ENCODE assay signal across 19 mouse cellular contexts in the genomic region with DNA sequence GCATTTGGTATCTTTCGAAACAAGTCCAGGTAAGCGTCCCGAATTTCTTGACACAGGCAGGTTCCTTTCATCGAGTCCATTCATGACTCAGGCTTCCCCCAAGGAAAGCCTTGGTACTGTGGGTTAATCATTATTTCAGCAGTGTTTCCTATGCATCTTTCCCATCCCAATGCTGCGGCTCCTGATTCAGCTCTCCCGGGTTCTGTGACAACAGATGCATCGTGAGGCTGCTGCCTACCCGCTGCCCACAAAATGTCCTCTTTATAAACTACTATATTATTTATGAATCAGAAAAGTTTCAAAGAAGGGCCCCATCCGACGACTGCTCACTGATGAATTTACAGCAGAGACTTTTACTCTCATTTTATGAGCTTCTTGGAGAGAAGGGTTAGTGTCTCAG.
DNase-seq lines count a peak whose midpoint lies in the region; TF ChIP-seq lines count a peak whose summit lies in the region.
"Had no signal": no experiment of that assay in that cellular context is flagged by ENCODE, and none has a peak within 500 bp of the region (broad histone marks: within the 10 kb centered on the region; RNA-seq: fewer than 3 reads in every experiment).

No protein-coding gene starts in this region.

- peak overlapping the region; percentile 93 for H3K27ac ChIP-seq in left cerebral cortex, adult 2 months
- H3K27ac ChIP-seq in embryonic facial prominence, embryonic 10.5 days (replicated peaks): no peak overlapping the region
- H3K27ac ChIP-seq: embryonic facial prominence, embryonic 13.5 days; embryonic facial prominence, embryonic 15.5 days; forebrain, embryonic 10.5 days; forebrain, embryonic 12.5 days had no signal

- TF ChIP-seq CTCF in left cerebral cortex, adult 2 months (IDR thresholded peaks at IDR 0.05): no peak

- H3K4me3 ChIP-seq in left cerebral cortex, adult 2 months: peak overlapping the region; percentile 7; the same call in 1 of the 2 replicates
- no peak overlapping the region for H3K4me3 ChIP-seq in embryonic facial prominence, embryonic 10.5 days
- H3K4me3 ChIP-seq: embryonic facial prominence, embryonic 13.5 days; embryonic facial prominence, embryonic 15.5 days; erythroblast, embryonic 14.5 days; forebrain, embryonic 10.5 days; forebrain, embryonic 12.5 days had no signal

- no peaks in the 10 kb centered on the region for H3K9me3 ChIP-seq in embryonic facial prominence, embryonic 10.5 days
- H3K9me3 ChIP-seq: embryonic facial prominence, embryonic 13.5 days; embryonic facial prominence, embryonic 15.5 days; forebrain, embryonic 10.5 days; forebrain, embryonic 12.5 days had no signal

- H3K4me1 ChIP-seq in embryonic facial prominence, embryonic 10.5 days: peaks cover 25% of the 10 kb centered on the region

- H3K36me3 ChIP-seq in embryonic facial prominence, embryonic 10.5 days (replicated peaks): no peaks in the 10 kb centered on the region
- H3K36me3 ChIP-seq: embryonic facial prominence, embryonic 13.5 days; embryonic facial prominence, embryonic 15.5 days; forebrain, embryonic 10.5 days; forebrain, embryonic 12.5 days had no signal

- 88% methylated on average over 10 of the region's 10 CpGs for WGBS in embryonic facial prominence, embryonic 10.5 days

- H3K27me3 ChIP-seq in embryonic facial prominence, embryonic 10.5 days (replicated peaks; ENCODE audit: low read depth, poor library complexity, severe bottlenecking): peaks cover 70% of the 10 kb centered on the region

- intact Hi-C loops in left cerebral cortex, adult 2 months (cut with DNase I): loop anchor here (2.0 to 10.0 kb wide), 4 partner anchors 67 to 1313 kb away; no protein-coding TSS in a partner anchor
- intact Hi-C loops in left cerebral cortex, postnatal 14 days (cut with DNase I): loop anchor here (2.0 to 5.0 kb wide), 4 partner anchors 65 to 1313 kb away; no protein-coding TSS in a partner anchor

- DNase-seq in left cerebral cortex, adult 2 months (ENCODE audit: extremely low spot score in 1 of 2, low spot score in 2 of 2): no peak
- no peak for DNase-seq in left cerebral cortex, postnatal 14 days (ENCODE audit: low spot score in 2 of 2)
- DNase-seq in right cerebral cortex, adult 18-20 months: peak; percentile 14
- DNase-seq in right cerebral cortex, postnatal 14 days: no peak
- no peak for DNase-seq in embryonic facial prominence, embryonic 10.5 days (ENCODE audit: low spot score)
- DNase-seq: adrenal gland, adult 2 months; adrenal gland, postnatal 10 days; adrenal gland, postnatal 25 days; cerebellum, adult 11 months; cerebellum, adult 18-20 months; cerebellum, adult 8-10 months; cerebellum, adult 9-11 months; cerebellum, postnatal 14 days; cerebellum, postnatal 36 days had no signal
